Mouse (Mus musculus) liver, adult 2 months (tissue): ENCODE measurements around the gene Wrnip1.

Source experiments
- CTCF ChIP-seq: fragments of 200-500 bp; IDR thresholded peaks from 2 replicates; pipeline ENCODE4 v1.5.1; 2011; ENCODE audit warnings: low read depth, low read length, control low read depth
- POLR2A ChIP-seq: fragments of 200-500 bp; IDR thresholded peaks from 2 replicates; pipeline ENCODE4 v1.6.1; 2011; ENCODE audit warnings: low read length, control low read depth; ENCODE audit not compliant: insufficient read depth; ENCODE audit errors: extremely low read depth

GRCm38 (mm10) chr13:32783816-32784215, 18.0 kb upstream of the Wrnip1 start, which contains the start of gene Mylk4:
- TF ChIP-seq CTCF (no peak), POLR2A (no peak)
